Mouse (Mus musculus) small intestine, adult 2 months (tissue): Measurements from ENCODE around the gene Fkbp6.

Experiments used
- CTCF ChIP-seq: fragments of 200-500 bp; IDR thresholded peaks from 2 replicates; pipeline ENCODE4 v1.5.1; 2012; ENCODE audit warnings: low read depth, mild to moderate bottlenecking, control low read depth, inconsistent platforms, low read length, moderate library complexity, mixed read lengths; ENCODE audit not compliant: insufficient replicate concordance, insufficient read length; ENCODE audit errors: extremely low read depth
- POLR2A ChIP-seq: fragments of 200-500 bp; IDR thresholded peaks from 2 replicates; pipeline ENCODE4 v1.6.1; 2012; ENCODE audit warnings: low read depth, mild to moderate bottlenecking, control low read depth, inconsistent platforms, low read length, moderate library complexity

GRCm38 (mm10) chr5:135381356-135381925 lies 31.6 kb upstream of the Fkbp6 start:
- TF ChIP-seq POLR2A (no peak), CTCF (no peak)
